Mouse (Mus musculus): ENCODE data around the gene Dyrk4. TPM values are rescaled to one million over a fixed set of nuclear protein-coding genes. Genes with fewer than 3 reads are reported as not detected.
A peak's percentile ranks its signal among the peaks of the same experiment; 100 is the strongest.

The Dyrk4 gene
- polyA plus RNA-seq, 1 experiment = not detected

- Histone ChIP-seq H3K9ac (ENCODE audit: low read depth, poor library complexity, severe bottlenecking) (no peak within 1 kb of the TSS), H3K27ac (ENCODE audit: insufficient read depth, low read length) (no peak within 1 kb of the TSS), H3K9me3 (replicated peaks; ENCODE audit: control insufficient read depth, insufficient read depth, low read length, poor library complexity, severe bottlenecking) (no peaks in the 10 kb centered on the region), H3K27me3 (ENCODE audit: control insufficient read depth, insufficient read depth, low read length, poor library complexity, severe bottlenecking) (no peaks in the 10 kb centered on the region), H3K4me3 (ENCODE audit: low read depth, low read length) (no peak within 1 kb of the TSS), H3K4me1 (ENCODE audit: control insufficient read depth, insufficient read depth, low read length) (no peaks in the 10 kb centered on the region), H3K36me3 (ENCODE audit: control insufficient read depth, insufficient read depth, low read length, poor library complexity, severe bottlenecking) (no peaks in the 10 kb centered on the region)
- TF ChIP-seq EP300 (IDR thresholded peaks at IDR 0.05; ENCODE audit: insufficient read depth, low read depth, low read length) (no peak), CTCF (IDR thresholded peaks at IDR 0.05; ENCODE audit: low read depth, low read length) (no peak), POLR2A (IDR thresholded peaks at IDR 0.05; ENCODE audit: insufficient read depth, low read length) (no peak)
Observed at GRCm38 (mm10) chr6:126852881-126853280, 68.8 kb downstream of the Dyrk4 start, which contains the start of gene Akap3. Gene Akap3 (plus strand): TSS chr6:126853098.

GRCm38 (mm10) chr6:126848712-126849704 is 72.6 kb downstream of the Dyrk4 start, which contains the start of gene Ndufa9:
Gene Ndufa9 (minus strand): TSS chr6:126849136.
- no peak within 1 kb of the TSS for H3K27ac ChIP-seq (ENCODE audit: insufficient read depth, low read length)
- peak within 1 kb of the TSS; percentile 58 for H3K9ac ChIP-seq (ENCODE audit: low read depth, poor library complexity, severe bottlenecking)
- H3K4me1 ChIP-seq (ENCODE audit: control insufficient read depth, insufficient read depth, low read length) = peaks cover 1% of the 10 kb centered on the region
- H3K27me3 ChIP-seq (ENCODE audit: control insufficient read depth, insufficient read depth, low read length, poor library complexity, severe bottlenecking) = no peaks in the 10 kb centered on the region
- TF ChIP-seq POLR2A (IDR thresholded peaks at IDR 0.05; ENCODE audit: insufficient read depth, low read length) (no peak), EP300 (IDR thresholded peaks at IDR 0.05; ENCODE audit: insufficient read depth, low read depth, low read length) (no peak), CTCF (IDR thresholded peaks at IDR 0.05; ENCODE audit: low read depth, low read length) (no peak)
- peak within 1 kb of the TSS; percentile 95 for H3K4me3 ChIP-seq (ENCODE audit: low read depth, low read length)
- peaks cover 2% of the 10 kb centered on the region; the same call in 1 of the 2 replicates for H3K36me3 ChIP-seq (ENCODE audit: control insufficient read depth, insufficient read depth, low read length, poor library complexity, severe bottlenecking)
- no peaks in the 10 kb centered on the region for H3K9me3 ChIP-seq (replicated peaks; ENCODE audit: control insufficient read depth, insufficient read depth, low read length, poor library complexity, severe bottlenecking)

- H3K4me3 ChIP-seq (ENCODE audit: low read depth, low read length) = no peak overlapping the region
- H3K27ac ChIP-seq (ENCODE audit: insufficient read depth, low read length) = no peak overlapping the region
- no peaks in the 10 kb centered on the region for H3K4me1 ChIP-seq (ENCODE audit: control insufficient read depth, insufficient read depth, low read length)
- H3K36me3 ChIP-seq (ENCODE audit: control insufficient read depth, insufficient read depth, low read length, poor library complexity, severe bottlenecking) = peaks cover 3% of the 10 kb centered on the region; the same call in 1 of the 2 replicates
- H3K9me3 ChIP-seq (replicated peaks; ENCODE audit: control insufficient read depth, insufficient read depth, low read length, poor library complexity, severe bottlenecking) = no peaks in the 10 kb centered on the region
- TF ChIP-seq POLR2A (IDR thresholded peaks at IDR 0.05; ENCODE audit: insufficient read depth, low read length) = no peak
- TF ChIP-seq EP300 (IDR thresholded peaks at IDR 0.05; ENCODE audit: insufficient read depth, low read depth, low read length) = no peak
- TF ChIP-seq CTCF (IDR thresholded peaks at IDR 0.05; ENCODE audit: low read depth, low read length) = no peak
- H3K9ac ChIP-seq (ENCODE audit: low read depth, poor library complexity, severe bottlenecking) = no peak overlapping the region
- H3K27me3 ChIP-seq (ENCODE audit: control insufficient read depth, insufficient read depth, low read length, poor library complexity, severe bottlenecking) = no peaks in the 10 kb centered on the region
Observed at GRCm38 (mm10) chr6:126836628-126837027, 85.0 kb downstream of the Dyrk4 start.

Other genes starting within 250 kb of the Dyrk4 start
- 0.58 and 1.5 TPM in 2 replicates for gene Kcna6, start 181.2 kb downstream of the Dyrk4 start, polyA plus RNA-seq (2011; ENCODE audit: insufficient read depth, insufficient read length, low read depth, missing spikeins)
- 60.9 and 65.5 TPM in 2 replicates for gene Ndufa9, start 72.7 kb downstream of the Dyrk4 start, polyA plus RNA-seq (2011; ENCODE audit: insufficient read depth, insufficient read length, low read depth, missing spikeins)
- not detected in 2 replicates for gene Akap3, start 68.7 kb downstream of the Dyrk4 start, polyA plus RNA-seq (2011; ENCODE audit: insufficient read depth, insufficient read length, low read depth, missing spikeins)
- 47.6 and 53.8 TPM in 2 replicates for gene Rad51ap1, start 17.7 kb upstream of the Dyrk4 start, polyA plus RNA-seq (2011; ENCODE audit: insufficient read depth, insufficient read length, low read depth, missing spikeins)
- 15.8 and 21.0 TPM in 2 replicates for gene D6Wsu163e, start 18.1 kb upstream of the Dyrk4 start, polyA plus RNA-seq (2011; ENCODE audit: insufficient read depth, insufficient read length, low read depth, missing spikeins)
- gene Fgf6, start 93.7 kb upstream of the Dyrk4 start, polyA plus RNA-seq (2011; ENCODE audit: insufficient read depth, insufficient read length, low read depth, missing spikeins) = not detected in 2 replicates
- gene Fgf23, start 151.1 kb upstream of the Dyrk4 start, polyA plus RNA-seq (2011; ENCODE audit: insufficient read depth, insufficient read length, low read depth, missing spikeins) = 0.33 and 0.49 TPM in 2 replicates
- gene Tigar, start 187.7 kb upstream of the Dyrk4 start, polyA plus RNA-seq (2011; ENCODE audit: insufficient read depth, insufficient read length, low read depth, missing spikeins) = 32.4 and 37.6 TPM in 2 replicates
- 12.4 and 18.2 TPM in 2 replicates for gene Ccnd2, start 230.4 kb upstream of the Dyrk4 start, polyA plus RNA-seq (2011; ENCODE audit: insufficient read depth, insufficient read length, low read depth, missing spikeins)